Mouse (Mus musculus): ENCODE results near the gene Chst14. TPM values are rescaled to one million over a fixed set of nuclear protein-coding genes. Genes with fewer than 3 reads are reported as not detected.
A peak's percentile ranks its signal among the peaks of the same experiment; 100 is the strongest.

Gene Chst14
- polyA plus RNA-seq, 1 experiment, result 21.3 TPM

DNA sequence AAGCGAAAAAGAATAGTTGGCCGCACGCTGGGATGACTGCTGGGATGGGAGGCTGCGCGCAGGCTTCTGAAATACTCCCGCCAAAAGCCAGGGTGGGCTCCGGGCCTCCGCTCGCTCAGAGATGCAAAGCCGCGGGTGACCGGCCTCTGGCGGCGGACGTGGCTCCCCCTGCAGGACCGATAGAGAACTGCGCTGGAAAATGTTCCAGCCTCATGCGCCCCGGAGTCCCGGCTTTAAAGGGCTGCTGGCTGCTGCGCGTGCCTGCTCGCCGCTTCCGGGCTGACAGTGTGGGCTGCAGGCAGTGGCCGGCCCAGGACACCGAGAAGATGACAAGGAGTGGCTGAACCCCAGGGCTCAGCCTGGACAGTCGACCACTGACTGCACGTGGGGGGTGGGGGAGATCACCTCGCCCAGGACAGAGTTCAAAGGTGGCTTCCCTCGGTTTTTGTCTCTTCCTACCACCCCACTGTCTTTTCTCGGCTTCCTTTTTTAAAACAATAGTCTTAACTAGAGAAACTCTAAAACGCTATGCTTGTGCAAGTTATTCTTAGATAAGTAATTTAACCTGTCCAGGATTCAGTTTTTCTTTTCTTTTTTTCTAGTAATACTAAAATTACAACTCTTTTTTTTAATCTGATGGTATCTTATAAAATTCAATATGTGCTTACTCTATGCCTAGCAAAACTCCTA, 46.5 kb downstream of the Chst14 start:
- H3K79me2 ChIP-seq (ENCODE audit: control insufficient read depth, insufficient read depth), result no peaks in the 10 kb centered on the region
- peak overlapping the region; percentile 19 for H3K4me3 ChIP-seq (ENCODE audit: insufficient read depth, poor library complexity, severe bottlenecking)
- H3K36me3 ChIP-seq (ENCODE audit: control insufficient read depth, insufficient read depth), result no peaks in the 10 kb centered on the region
- no peaks in the 10 kb centered on the region for H3K79me3 ChIP-seq (ENCODE audit: low read depth)
- TF ChIP-seq FOSL1 (IDR thresholded peaks at IDR 0.05; ENCODE audit: insufficient read depth, low read length, poor library complexity, severe bottlenecking), result no peak
- TF ChIP-seq MYOD1 (IDR thresholded peaks at IDR 0.05; ENCODE audit: control insufficient read depth, insufficient read length, low read depth), result no peak
- peak; percentile 75 for TF ChIP-seq CTCF (IDR thresholded peaks at IDR 0.05; ENCODE audit: control insufficient read depth, insufficient read depth, insufficient read length)
- no peak for TF ChIP-seq USF1 (IDR thresholded peaks at IDR 0.05; ENCODE audit: low read depth)
- TF ChIP-seq MYOG (IDR thresholded peaks at IDR 0.05; ENCODE audit: control insufficient read depth, extremely low read depth, insufficient read length), result no peak
- TF ChIP-seq CEBPB (IDR thresholded peaks at IDR 0.05; ENCODE audit: low read depth), result no peak
- peak; percentile 76 for TF ChIP-seq MAX (IDR thresholded peaks at IDR 0.05)
- H3ac ChIP-seq (ENCODE audit: control insufficient read depth, insufficient read length, low read depth), result peak overlapping the region; percentile 42
- no peaks in the 10 kb centered on the region for H3K27me3 ChIP-seq (ENCODE audit: control insufficient read depth, insufficient read depth, insufficient read length)

- H3K79me2 ChIP-seq (ENCODE audit: control insufficient read depth, insufficient read depth), result no peaks in the 10 kb centered on the region
Observed at GRCm38 (mm10) chr2:118975855-118976254, 49.6 kb downstream of the Chst14 start.

GRCm38 (mm10) chr2:118976282-118976929, 50.1 kb downstream of the Chst14 start:
- H3K27me3 ChIP-seq (ENCODE audit: control insufficient read depth, insufficient read depth, insufficient read length), result no peaks in the 10 kb centered on the region

More at GRCm38 (mm10) chr2:118975855-118976254, 49.6 kb downstream of the Chst14 start:
- H3K79me3 ChIP-seq (ENCODE audit: low read depth), result no peaks in the 10 kb centered on the region
- no peaks in the 10 kb centered on the region for H3K36me3 ChIP-seq (ENCODE audit: control insufficient read depth, insufficient read depth)
- H3ac ChIP-seq (ENCODE audit: control insufficient read depth, insufficient read length, low read depth), result peak overlapping the region; percentile 16
- H3K27me3 ChIP-seq (ENCODE audit: control insufficient read depth, insufficient read depth, insufficient read length), result no peaks in the 10 kb centered on the region
- TF ChIP-seq CTCF (IDR thresholded peaks at IDR 0.05; ENCODE audit: control insufficient read depth, insufficient read depth, insufficient read length) (no peak), USF1 (IDR thresholded peaks at IDR 0.05; ENCODE audit: low read depth) (no peak), MYOG (IDR thresholded peaks at IDR 0.05; ENCODE audit: control insufficient read depth, extremely low read depth, insufficient read length) (no peak), MYOD1 (IDR thresholded peaks at IDR 0.05; ENCODE audit: control insufficient read depth, insufficient read length, low read depth) (no peak), CEBPB (IDR thresholded peaks at IDR 0.05; ENCODE audit: low read depth) (no peak), FOSL1 (IDR thresholded peaks at IDR 0.05; ENCODE audit: insufficient read depth, low read length, poor library complexity, severe bottlenecking) (no peak), MAX (IDR thresholded peaks at IDR 0.05) (no peak)
- H3K4me3 ChIP-seq (ENCODE audit: insufficient read depth, poor library complexity, severe bottlenecking), result no peak overlapping the region

DNA sequence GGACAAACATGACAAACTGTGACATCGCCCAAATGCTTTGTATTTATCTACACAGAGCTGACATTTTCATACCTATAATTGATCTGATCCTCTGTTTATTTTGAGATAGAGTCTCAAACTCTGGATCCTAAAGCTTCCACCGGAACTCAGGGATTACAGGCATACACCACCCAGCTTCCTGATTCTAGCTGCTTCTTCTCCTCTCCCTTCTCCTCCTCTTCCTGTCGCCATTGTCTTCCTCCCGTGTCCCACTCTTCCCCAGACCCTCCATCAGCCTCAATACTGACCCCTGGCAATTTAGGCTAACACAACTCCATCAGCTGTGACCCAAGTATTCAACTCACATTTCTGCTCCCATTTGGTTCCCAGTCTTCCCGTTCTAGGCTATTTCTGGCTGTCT, 50.6 kb downstream of the Chst14 start:
- H3K36me3 ChIP-seq (ENCODE audit: control insufficient read depth, insufficient read depth), result no peaks in the 10 kb centered on the region
- H3K79me2 ChIP-seq (ENCODE audit: control insufficient read depth, insufficient read depth), result no peaks in the 10 kb centered on the region
- no peaks in the 10 kb centered on the region for H3K79me3 ChIP-seq (ENCODE audit: low read depth)
- H3K4me3 ChIP-seq (ENCODE audit: insufficient read depth, poor library complexity, severe bottlenecking), result no peak overlapping the region
- no peak overlapping the region for H3ac ChIP-seq (ENCODE audit: control insufficient read depth, insufficient read length, low read depth)
- no peaks in the 10 kb centered on the region for H3K27me3 ChIP-seq (ENCODE audit: control insufficient read depth, insufficient read depth, insufficient read length)
- no peak for TF ChIP-seq MYOG (IDR thresholded peaks at IDR 0.05; ENCODE audit: control insufficient read depth, extremely low read depth, insufficient read length)
- TF ChIP-seq MYOD1 (IDR thresholded peaks at IDR 0.05; ENCODE audit: control insufficient read depth, insufficient read length, low read depth), result no peak
- TF ChIP-seq CTCF (IDR thresholded peaks at IDR 0.05; ENCODE audit: control insufficient read depth, insufficient read depth, insufficient read length), result no peak
- no peak for TF ChIP-seq FOSL1 (IDR thresholded peaks at IDR 0.05; ENCODE audit: insufficient read depth, low read length, poor library complexity, severe bottlenecking)
- TF ChIP-seq CEBPB (IDR thresholded peaks at IDR 0.05; ENCODE audit: low read depth), result no peak
- no peak for TF ChIP-seq MAX (IDR thresholded peaks at IDR 0.05)
- TF ChIP-seq USF1 (IDR thresholded peaks at IDR 0.05; ENCODE audit: low read depth), result no peak

More at GRCm38 (mm10) chr2:118976282-118976929, 50.1 kb downstream of the Chst14 start:
- Histone ChIP-seq H3K79me3 (ENCODE audit: low read depth) (no peaks in the 10 kb centered on the region), H3ac (ENCODE audit: control insufficient read depth, insufficient read length, low read depth) (peak overlapping the region; percentile 93), H3K36me3 (ENCODE audit: control insufficient read depth, insufficient read depth) (no peaks in the 10 kb centered on the region), H3K79me2 (ENCODE audit: control insufficient read depth, insufficient read depth) (no peaks in the 10 kb centered on the region), H3K4me3 (ENCODE audit: insufficient read depth, poor library complexity, severe bottlenecking) (no peak overlapping the region)
- TF ChIP-seq CTCF (IDR thresholded peaks at IDR 0.05; ENCODE audit: control insufficient read depth, insufficient read depth, insufficient read length), result peak; percentile 89
- TF ChIP-seq MAX (IDR thresholded peaks at IDR 0.05), result peak; percentile 41
- no peak for TF ChIP-seq CEBPB (IDR thresholded peaks at IDR 0.05; ENCODE audit: low read depth)

- Histone ChIP-seq H3K27me3 (ENCODE audit: control insufficient read depth, insufficient read depth, insufficient read length) (no peaks in the 10 kb centered on the region), H3ac (ENCODE audit: control insufficient read depth, insufficient read length, low read depth) (no peak overlapping the region), H3K79me2 (ENCODE audit: control insufficient read depth, insufficient read depth) (no peaks in the 10 kb centered on the region), H3K79me3 (ENCODE audit: low read depth) (no peaks in the 10 kb centered on the region), H3K4me3 (ENCODE audit: insufficient read depth, poor library complexity, severe bottlenecking) (no peak overlapping the region), H3K36me3 (ENCODE audit: control insufficient read depth, insufficient read depth) (no peaks in the 10 kb centered on the region)
- TF ChIP-seq CTCF (IDR thresholded peaks at IDR 0.05; ENCODE audit: control insufficient read depth, insufficient read depth, insufficient read length) (no peak), USF1 (IDR thresholded peaks at IDR 0.05; ENCODE audit: low read depth) (no peak), CEBPB (IDR thresholded peaks at IDR 0.05; ENCODE audit: low read depth) (no peak), MYOD1 (IDR thresholded peaks at IDR 0.05; ENCODE audit: control insufficient read depth, insufficient read length, low read depth) (no peak), MYOG (IDR thresholded peaks at IDR 0.05; ENCODE audit: control insufficient read depth, extremely low read depth, insufficient read length) (no peak), FOSL1 (IDR thresholded peaks at IDR 0.05; ENCODE audit: insufficient read depth, low read length, poor library complexity, severe bottlenecking) (no peak), MAX (IDR thresholded peaks at IDR 0.05) (no peak)
Observed at GRCm38 (mm10) chr2:118978064-118978463, 51.8 kb downstream of the Chst14 start.

Other genes starting within 250 kb of the Chst14 start
- 0.02 TPM for gene Ankrd63, start 222.5 kb upstream of the Chst14 start, polyA plus RNA-seq (2012; fragmentation: generic; extraction: Trizol)
- not detected for gene Plcb2, start 198.1 kb upstream of the Chst14 start, polyA plus RNA-seq (2012; fragmentation: generic; extraction: Trizol)
- gene Inafm2, start 180.7 kb upstream of the Chst14 start, polyA plus RNA-seq (2012; fragmentation: generic; extraction: Trizol), result 10.3 TPM
- gene Ccdc9b, start 163.8 kb upstream of the Chst14 start, polyA plus RNA-seq (2012; fragmentation: generic; extraction: Trizol), result 9.3 TPM
- gene Phgr1, start 153.7 kb upstream of the Chst14 start, polyA plus RNA-seq (2012; fragmentation: generic; extraction: Trizol), result not detected
- gene Disp2, start 146.8 kb upstream of the Chst14 start, polyA plus RNA-seq (2012; fragmentation: generic; extraction: Trizol), result 0.05 TPM
- 76.0 TPM for gene Knstrn, start 112.5 kb upstream of the Chst14 start, polyA plus RNA-seq (2012; fragmentation: generic; extraction: Trizol)
- 15.2 TPM for gene Ivd, start 64.5 kb upstream of the Chst14 start, polyA plus RNA-seq (2012; fragmentation: generic; extraction: Trizol)
- 8.6 TPM for gene Bahd1, start 26.1 kb upstream of the Chst14 start, polyA plus RNA-seq (2012; fragmentation: generic; extraction: Trizol)
- 9.3 TPM for gene Ccdc32, start 102.9 kb downstream of the Chst14 start, polyA plus RNA-seq (2012; fragmentation: generic; extraction: Trizol)
- 4.2 TPM for gene Rpusd2, start 108.3 kb downstream of the Chst14 start, polyA plus RNA-seq (2012; fragmentation: generic; extraction: Trizol)
- 3.2 TPM for gene Knl1, start 120.6 kb downstream of the Chst14 start, polyA plus RNA-seq (2012; fragmentation: generic; extraction: Trizol)
- 28.6 TPM for gene Rad51, start 186.3 kb downstream of the Chst14 start, polyA plus RNA-seq (2012; fragmentation: generic; extraction: Trizol)
- 21.8 TPM for gene Rmdn3, start 230.5 kb downstream of the Chst14 start, polyA plus RNA-seq (2012; fragmentation: generic; extraction: Trizol)
- 80.5 TPM for gene Gchfr, start 241.3 kb downstream of the Chst14 start, polyA plus RNA-seq (2012; fragmentation: generic; extraction: Trizol)
- gene Gm14137, start 248.0 kb downstream of the Chst14 start, polyA plus RNA-seq (2012; fragmentation: generic; extraction: Trizol), result 1.5 TPM